Mouse (Mus musculus) activated CD4-positive, CD25-positive, alpha-beta regulatory T cell, adult 9 weeks (primary cell): ENCODE data around the gene Frmd4b. TPM values are rescaled to one million over a fixed set of nuclear protein-coding genes. Genes with fewer than 3 reads are reported as not detected.

Experiments used
- polyA plus RNA-seq: library from polyadenylated mRNA; unstranded; fragments of 100-300 nt; shearing (Covaris generic); gene quantifications from one replicate; pipeline ENCODE4 v1.2.1, GENCODE M21; 2017

Gene Frmd4b
- polyA plus RNA-seq = 18.8 TPM

DNA sequence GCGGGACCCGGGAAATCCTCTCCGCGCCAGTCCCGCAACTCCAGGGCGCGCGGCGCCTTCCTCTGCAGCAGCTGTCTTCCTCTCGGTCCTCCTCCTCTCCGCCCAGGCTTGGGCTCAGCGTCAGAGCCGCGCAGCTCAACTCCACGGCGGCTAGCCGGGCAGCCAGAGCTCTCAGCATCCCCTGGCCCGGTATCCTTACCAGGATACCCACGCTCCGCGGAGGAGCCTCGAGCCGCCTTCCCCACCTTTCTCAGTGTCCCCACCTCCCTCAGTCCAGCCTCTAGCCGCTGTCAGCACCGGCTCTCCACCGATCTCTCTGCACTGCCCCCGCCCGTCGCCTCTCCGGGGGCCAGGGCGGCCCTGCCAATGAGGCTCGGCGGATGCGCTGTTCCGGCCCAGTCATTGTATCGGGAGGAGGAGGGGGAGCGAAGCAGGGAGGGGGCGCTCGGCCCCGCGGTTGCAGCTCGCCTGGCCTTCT lies at the start of gene Frmd4b:
Gene Frmd4b, minus strand, starts transcription at position 276 of the 478 bp plus-strand sequence.

DNA sequence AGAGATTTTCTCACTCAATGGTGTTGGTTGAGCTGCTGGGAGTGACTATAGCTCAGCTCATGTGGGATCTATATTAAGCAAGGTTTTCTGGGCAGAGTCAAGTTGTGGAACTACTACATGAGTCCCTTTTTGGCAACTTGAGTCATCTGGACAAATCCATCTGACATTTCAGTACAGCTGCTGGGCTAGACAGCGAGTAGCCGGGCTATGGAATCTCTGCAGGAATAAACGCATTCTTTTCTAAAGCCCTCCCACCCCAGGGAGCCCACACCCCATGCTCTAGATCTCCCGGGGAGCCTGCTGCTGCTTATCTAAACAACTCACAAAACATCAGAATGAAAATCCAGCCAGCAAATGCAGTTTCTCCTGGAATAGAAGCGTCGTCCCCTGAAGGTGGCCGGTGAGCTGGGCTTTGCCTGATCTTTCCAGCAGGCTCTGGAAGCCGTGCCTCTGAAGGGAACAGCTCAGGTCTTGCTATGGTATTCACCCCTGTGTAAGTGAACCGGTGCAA lies 364.6 kb downstream of the Frmd4b start, which contains the start of gene Lmod3:
Gene Lmod3, minus strand, starts transcription at position 49 of the 511 bp plus-strand sequence.

Other genes starting within 250 kb of the Frmd4b start
- 1.4 TPM for gene Mitf, start 189.5 kb upstream of the Frmd4b start, polyA plus RNA-seq